Mouse (Mus musculus): ENCODE results near the gene Gm8005.
"Not testable (repeated sequence)": the region's sequence is repeated elsewhere in the genome, so short reads cannot be mapped to it uniquely, and the experiment has no call there.

The Gm8005 gene

GRCm38 (mm10) chr14:42439573-42439972 is at the start of gene Gm8005:
Gene Gm8005, minus strand, starts transcription at chr14:42439673.
- DNase-seq, result not testable (repeated sequence)

- DNase-seq, result not testable (repeated sequence)
Measured at GRCm38 (mm10) chr14:42463581-42463980, 24.1 kb upstream of the Gm8005 start, which contains the start of gene Gm8011. Gene Gm8011, plus strand, starts transcription at chr14:42463881.

Measured in thymus, postnatal 36 days (tissue).